Mouse (Mus musculus) myocyte (in vitro differentiated cells): ENCODE data around the gene Coro7.
A peak's percentile ranks its signal among the peaks of the same experiment; 100 is the strongest.

Experiments used
- E2F4 ChIP-seq: IDR thresholded peaks from one replicate; pipeline ENCODE4 v1.6.1; 2011; ENCODE audit warnings: mild to moderate bottlenecking, control low read depth, moderate library complexity; ENCODE audit not compliant: insufficient read depth
- MYOD1 ChIP-seq, 3 experiments: IDR thresholded peaks; one replicate each; pipeline ENCODE4 v1.6.1; 2011; ENCODE audit warnings: control low read depth in 2 of 3, low read depth in 2 of 3, mild to moderate bottlenecking in 2 of 3, moderate library complexity in 1 of 3; ENCODE audit not compliant: insufficient read length in 2 of 3, control insufficient read depth in 1 of 3
- POLR2A ChIP-seq: IDR thresholded peaks from one replicate; pipeline ENCODE4 v1.6.1; 2011; ENCODE audit warnings: low read depth, mild to moderate bottlenecking, control low read depth, moderate library complexity; ENCODE audit not compliant: insufficient read length

DNA sequence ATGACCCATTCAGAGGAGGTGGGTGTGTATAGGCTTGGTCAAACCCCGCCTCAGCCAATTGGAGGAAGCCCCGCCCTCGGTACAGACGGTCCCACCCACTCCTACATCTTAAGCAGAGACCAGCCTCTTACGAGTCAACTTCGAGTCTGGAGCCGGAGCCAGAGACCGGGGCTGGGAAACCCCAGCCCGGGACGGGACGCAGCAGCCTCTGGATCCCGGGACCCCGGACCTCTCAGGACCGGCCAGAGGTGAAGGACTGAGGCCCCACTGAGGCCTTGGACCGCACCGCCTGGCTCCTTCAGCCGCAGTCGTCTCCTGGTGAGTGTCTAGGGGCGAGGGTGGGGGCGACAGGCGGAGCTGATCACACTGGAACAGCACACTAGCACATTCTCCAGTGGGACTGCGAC is 39.7 kb downstream of the Coro7 start, which contains the start of the genes Vasn and Dnaja3:
- TF ChIP-seq MYOD1 (IDR thresholded peaks at IDR 0.05; ENCODE audit: control insufficient read depth in 1 of 3, insufficient read length in 2 of 3, low read depth in 2 of 3) (no peak), POLR2A (peak; percentile 77), E2F4 (no peak)
